Mouse (Mus musculus) common myeloid progenitor, adult 5-6 weeks (primary cell): Measurements from ENCODE around the gene Tmod3. TPM values are rescaled to one million over a fixed set of nuclear protein-coding genes. Genes with fewer than 3 reads are reported as not detected.

ENCODE experiments used
- total RNA-seq: library from RNA; stranded (forward); fragments of 200-1000, 187-1606 nt; gene quantifications from 2 replicates; pipeline ENCODE4 v1.2.3, GENCODE M21; 2017

Gene Tmod3
- total RNA-seq, 1 experiment from 2014 or later: 81.4 TPM

Other genes starting within 250 kb of the Tmod3 start
- not detected in 2 replicates for gene Bcl2l10, start 211.9 kb downstream of the Tmod3 start, total RNA-seq
- 55.3 and 76.2 TPM in 2 replicates for gene Mapk6, start 149.7 kb downstream of the Tmod3 start, total RNA-seq
- gene Leo1, start 118.1 kb downstream of the Tmod3 start, total RNA-seq: 52.9 and 59.2 TPM in 2 replicates
- not detected in 2 replicates for gene Tmod2, start 51.7 kb upstream of the Tmod3 start, total RNA-seq
- 2.4 and 3.1 TPM in 2 replicates for gene Lysmd2, start 66.1 kb upstream of the Tmod3 start, total RNA-seq
- not detected in 2 replicates for gene Scg3, start 124.4 kb upstream of the Tmod3 start, total RNA-seq
- gene Bmp5, start 215.7 kb upstream of the Tmod3 start, total RNA-seq: not detected in 2 replicates